Mouse (Mus musculus) liver, adult 2 months (tissue): ENCODE measurements around the gene Usp21.

Experiments
- CTCF ChIP-seq: fragments of 200-500 bp; IDR thresholded peaks from 2 replicates; pipeline ENCODE4 v1.5.1; 2011; ENCODE audit warnings: low read depth, low read length, control low read depth
- POLR2A ChIP-seq: fragments of 200-500 bp; IDR thresholded peaks from 2 replicates; pipeline ENCODE4 v1.6.1; 2011; ENCODE audit warnings: low read length, control low read depth; ENCODE audit not compliant: insufficient read depth; ENCODE audit errors: extremely low read depth

- no peak for TF ChIP-seq CTCF
- peak; percentile 67; the same call in 1 of the 2 replicates for TF ChIP-seq POLR2A
These were observed at the start of gene Usp21 for GRCm38 (mm10) chr1:171287136-171288081.
